Mouse (Mus musculus) hindbrain, embryonic 16.5 days (tissue): ENCODE results near the gene Hist1h2bl. TPM values are rescaled to one million over a fixed set of nuclear protein-coding genes. Genes with fewer than 3 reads are reported as not detected.
"Not testable (repeated sequence)": the region's sequence is repeated elsewhere in the genome, so short reads cannot be mapped to it uniquely, and the experiment has no call there.

Experiments
- ATAC-seq: fragments of 200-750 bp; cut with Nextera tagmentation; 2 replicates; pipeline ENCODE4 v1.8.0; 2017; ENCODE audit warnings: moderate TSS enrichment, moderate library complexity
- H3K27ac ChIP-seq: fragments of 300-500 bp; sonication (generic); 2 replicates; pipeline ENCODE4 v1.5.1; 2014; ENCODE audit warnings: low read depth, mild to moderate bottlenecking, control low read depth, low read length, moderate library complexity
- H3K27me3 ChIP-seq: fragments of 300-500 bp; sonication (generic); replicated peaks from 2 replicates; pipeline ENCODE4 v1.6.1; 2014; ENCODE audit warnings: low read length; ENCODE audit not compliant: control insufficient read depth, insufficient read depth
- H3K36me3 ChIP-seq: fragments of 300-500 bp; sonication (generic); 2 replicates; pipeline ENCODE4 v1.6.1; 2014; ENCODE audit warnings: mild to moderate bottlenecking, low read length, moderate library complexity, mixed read lengths; ENCODE audit not compliant: control insufficient read depth, insufficient read depth
- H3K4me1 ChIP-seq: fragments of 300-500 bp; sonication (generic); 2 replicates; pipeline ENCODE4 v1.6.1; 2014; ENCODE audit warnings: low read depth, low read length; ENCODE audit not compliant: control insufficient read depth, insufficient read depth
- H3K4me2 ChIP-seq: fragments of 300-500 bp; sonication (generic); 2 replicates; pipeline ENCODE4 v1.6.1; 2014; ENCODE audit warnings: mild to moderate bottlenecking, low read length, control low read depth, moderate library complexity
- H3K4me3 ChIP-seq: fragments of 300-500 bp; sonication (generic); 2 replicates; pipeline ENCODE4 v1.5.1; 2014; ENCODE audit warnings: mild to moderate bottlenecking, low read length, control low read depth, moderate library complexity
- H3K9ac ChIP-seq: fragments of 300-500 bp; sonication (generic); 2 replicates; pipeline ENCODE4 v1.6.1; 2014; ENCODE audit warnings: low read depth, mild to moderate bottlenecking, control low read depth, low read length, moderate library complexity
- H3K9me3 ChIP-seq: fragments of 300-500 bp; sonication (generic); 2 replicates; pipeline ENCODE4 v1.6.1; 2014; ENCODE audit warnings: mild to moderate bottlenecking, low read length, moderate library complexity; ENCODE audit not compliant: control insufficient read depth
- WGBS: fragments of 180-500 bp; shearing (Covaris S2); extraction: QIAGEN DNeasy Blood & Tissue Kit; methylation state at CpG from one replicate; pipeline ENCODE4 v1.1.7; 2014; 5-methylcytosine and 5-hydroxymethylcytosine counted together
- polyA plus RNA-seq: library from polyadenylated mRNA; unstranded; fragments of >200 nt; fragmentation: Nextera tagmentation; extraction: Ambion mirVana; gene quantifications from 2 replicates; pipeline ENCODE4 v1.2.1, GENCODE M21; 2015

Gene Hist1h2bl
- not detected in 2 replicates for polyA plus RNA-seq

- peak within 1 kb of the TSS; percentile 94 for H3K4me2 ChIP-seq
- H3K36me3 ChIP-seq, H3K9me3 ChIP-seq, H3K27me3 ChIP-seq: not testable (repeated sequence)
- peak within 1 kb of the TSS; percentile 63 for H3K9ac ChIP-seq
- 0% methylated on average over 27 of the region's 50 CpGs for WGBS
- peak within 1 kb of the TSS; percentile 88 for H3K27ac ChIP-seq
- H3K4me1 ChIP-seq = peaks cover 26% of the 10 kb centered on the region
- H3K4me3 ChIP-seq = peak within 1 kb of the TSS; percentile 45
- peak; percentile 97 for ATAC-seq
Observed at GRCm38 (mm10) chr13:21715864-21716539, at the start of gene Hist1h2bl, which contains the start of gene Hist1h2ai. Gene Hist1h2bl, minus strand, starts transcription at chr13:21716143. Gene Hist1h2ai, plus strand, starts transcription at chr13:21716422.

GRCm38 (mm10) chr13:21755707-21756106, 39.8 kb upstream of the Hist1h2bl start:
- no peak overlapping the region for H3K4me2 ChIP-seq
- WGBS = 55% methylated on average over 1 of the region's 1 CpGs

GRCm38 (mm10) chr13:21754294-21755001, 38.5 kb upstream of the Hist1h2bl start:
- Histone ChIP-seq H3K4me3 (peak overlapping the region; percentile 48), H3K4me2 (peak overlapping the region; percentile 82), H3K27ac (peak overlapping the region; percentile 77), H3K4me1 (peaks cover 13% of the 10 kb centered on the region), H3K9ac (peak overlapping the region; percentile 43)
- H3K36me3 ChIP-seq, ATAC-seq, H3K9me3 ChIP-seq, H3K27me3 ChIP-seq: not testable (repeated sequence)
- WGBS = under 1% methylated on average over 15 of the region's 26 CpGs

More at GRCm38 (mm10) chr13:21755707-21756106, 39.8 kb upstream of the Hist1h2bl start:
- ATAC-seq = no peak
- Histone ChIP-seq H3K27me3 (no peaks in the 10 kb centered on the region), H3K4me3 (no peak overlapping the region), H3K9me3 (no peaks in the 10 kb centered on the region), H3K27ac (no peak overlapping the region), H3K9ac (no peak overlapping the region), H3K4me1 (peaks cover 10% of the 10 kb centered on the region), H3K36me3 (no peaks in the 10 kb centered on the region)

- peak; percentile 97 for ATAC-seq
- peak within 1 kb of the TSS; percentile 88 for H3K27ac ChIP-seq
- H3K4me1 ChIP-seq = peaks cover 18% of the 10 kb centered on the region
- H3K9me3 ChIP-seq, H3K27me3 ChIP-seq, H3K36me3 ChIP-seq: not testable (repeated sequence)
- H3K9ac ChIP-seq = peak within 1 kb of the TSS; percentile 63
- H3K4me2 ChIP-seq = peak within 1 kb of the TSS; percentile 82
- under 1% methylated on average over 35 of the region's 50 CpGs for WGBS
- peak within 1 kb of the TSS; percentile 48 for H3K4me3 ChIP-seq
Observed at GRCm38 (mm10) chr13:21753524-21754285, 37.8 kb upstream of the Hist1h2bl start, which contains the start of the genes Hist1h2ak and Hist1h2bn. Gene Hist1h2ak, minus strand, starts transcription at chr13:21753827. Gene Hist1h2bn, plus strand, starts transcription at chr13:21754123.

- Histone ChIP-seq H3K4me2 (peak overlapping the region; percentile 82), H3K4me1 (peaks cover 18% of the 10 kb centered on the region), H3K9ac (peak overlapping the region; percentile 63), H3K36me3 (no peaks in the 10 kb centered on the region), H3K9me3 (no peaks in the 10 kb centered on the region), H3K4me3 (peak overlapping the region; percentile 48), H3K27ac (peak overlapping the region; percentile 88), H3K27me3 (no peaks in the 10 kb centered on the region)
- no peak for ATAC-seq
- 4% methylated on average over 10 of the region's 10 CpGs for WGBS
Observed at GRCm38 (mm10) chr13:21753051-21753523, 37.1 kb upstream of the Hist1h2bl start.

- Histone ChIP-seq H3K36me3 (no peaks in the 10 kb centered on the region), H3K4me2 (no peak overlapping the region), H3K4me3 (no peak overlapping the region), H3K27ac (no peak overlapping the region), H3K9ac (no peak overlapping the region), H3K4me1 (peaks cover 18% of the 10 kb centered on the region), H3K27me3 (no peaks in the 10 kb centered on the region), H3K9me3 (no peaks in the 10 kb centered on the region)
- WGBS = 50% methylated on average over 3 of the region's 3 CpGs
- no peak for ATAC-seq
Observed at GRCm38 (mm10) chr13:21752356-21752755, 36.4 kb upstream of the Hist1h2bl start.

GRCm38 (mm10) chr13:21751827-21752226, 35.9 kb upstream of the Hist1h2bl start:
- Histone ChIP-seq H3K27ac (no peak overlapping the region), H3K27me3 (no peaks in the 10 kb centered on the region), H3K9me3 (no peaks in the 10 kb centered on the region), H3K9ac (no peak overlapping the region), H3K4me3 (no peak overlapping the region), H3K4me2 (no peak overlapping the region), H3K36me3 (no peaks in the 10 kb centered on the region), H3K4me1 (peaks cover 18% of the 10 kb centered on the region)
- ATAC-seq = no peak
- WGBS = 80% methylated on average over 3 of the region's 3 CpGs

- H3K36me3 ChIP-seq = no peaks in the 10 kb centered on the region
- no peak overlapping the region for H3K9ac ChIP-seq
- H3K9me3 ChIP-seq = no peaks in the 10 kb centered on the region
- H3K27me3 ChIP-seq = no peaks in the 10 kb centered on the region
- H3K4me2 ChIP-seq = no peak overlapping the region
- H3K4me1 ChIP-seq = peaks cover 18% of the 10 kb centered on the region
- H3K4me3 ChIP-seq = no peak overlapping the region
- no peak overlapping the region for H3K27ac ChIP-seq
- no peak for ATAC-seq
Observed at GRCm38 (mm10) chr13:21751417-21751816, 35.5 kb upstream of the Hist1h2bl start.
